Mouse (Mus musculus) natural killer cell, adult 2 months (primary cell): ENCODE data around the gene Ipo13.

Experiments
- DNase-seq, 2 experiments: peaks; one replicate each; pipeline ENCODE4 v3.0.0; 2022; ENCODE audit warnings: low spot score in 2 of 2

Ipo13 gene

GRCm38 (mm10) chr4:117882701-117883691 lies 31.8 kb downstream of the Ipo13 start, which contains the start of gene B4galt2:
Gene B4galt2 (minus strand): TSS chr4:117883487.
- DNase-seq: no peak

- DNase-seq: no peak
These were observed 36.1 kb downstream of the Ipo13 start for GRCm38 (mm10) chr4:117878703-117879102.

- DNase-seq: peak in 1 of 2 experiments; percentile 14
These were observed 36.5 kb downstream of the Ipo13 start for GRCm38 (mm10) chr4:117878301-117878700.

GRCm38 (mm10) chr4:117873615-117874014 lies 41.2 kb downstream of the Ipo13 start:
- no peak for DNase-seq

GRCm38 (mm10) chr4:117872471-117872886 lies 42.3 kb downstream of the Ipo13 start, which contains the start of gene Ccdc24:
Gene Ccdc24 (minus strand): TSS chr4:117872557.
- no peak for DNase-seq

- no peak for DNase-seq
These were observed 43.0 kb downstream of the Ipo13 start for GRCm38 (mm10) chr4:117871787-117872186.

GRCm38 (mm10) chr4:117870437-117870836 lies 44.4 kb downstream of the Ipo13 start:
- DNase-seq: no peak

GRCm38 (mm10) chr4:117869317-117869716 lies 45.5 kb downstream of the Ipo13 start:
- no peak for DNase-seq

- DNase-seq: peak in 1 of 2 experiments; percentile 43
These were observed 47.0 kb downstream of the Ipo13 start for GRCm38 (mm10) chr4:117867823-117868222.

- DNase-seq: no peak
These were observed 47.8 kb downstream of the Ipo13 start for GRCm38 (mm10) chr4:117867000-117867399.

- DNase-seq: no peak
These were observed 48.7 kb downstream of the Ipo13 start for GRCm38 (mm10) chr4:117866083-117866482.

GRCm38 (mm10) chr4:117862823-117863222 lies 52.0 kb downstream of the Ipo13 start:
- DNase-seq: no peak

- no peak for DNase-seq
These were observed 54.2 kb downstream of the Ipo13 start for GRCm38 (mm10) chr4:117860570-117860969.

GRCm38 (mm10) chr4:117858794-117859193 lies 56.0 kb downstream of the Ipo13 start:
- DNase-seq: peak in 1 of 2 experiments; percentile 31

GRCm38 (mm10) chr4:117855146-117855545 lies 59.7 kb downstream of the Ipo13 start:
- no peak for DNase-seq

GRCm38 (mm10) chr4:117852152-117852868 lies 62.5 kb downstream of the Ipo13 start:
- DNase-seq: no peak

- no peak for DNase-seq
These were observed 63.9 kb downstream of the Ipo13 start for GRCm38 (mm10) chr4:117850871-117851270.

GRCm38 (mm10) chr4:117850176-117850575 lies 64.6 kb downstream of the Ipo13 start:
- DNase-seq: no peak

- DNase-seq: no peak
These were observed 65.3 kb downstream of the Ipo13 start for GRCm38 (mm10) chr4:117849506-117849905.

- no peak for DNase-seq
These were observed 65.7 kb downstream of the Ipo13 start for GRCm38 (mm10) chr4:117849063-117849462.

GRCm38 (mm10) chr4:117847011-117847410 lies 67.8 kb downstream of the Ipo13 start:
- no peak for DNase-seq

GRCm38 (mm10) chr4:117846261-117846660 lies 68.5 kb downstream of the Ipo13 start:
- DNase-seq: no peak
